Mouse (Mus musculus): Measurements from ENCODE around the gene Hsd17b1. TPM values are rescaled to one million over a fixed set of nuclear protein-coding genes. Genes with fewer than 3 reads are reported as not detected.

Gene Hsd17b1
- polyA plus RNA-seq, 1 experiment from 2014 or later: not detected

- DNase-seq (ENCODE audit: low spot score): no peak
- Histone ChIP-seq H3K4me3 (peak overlapping the region; percentile 6), H3K36me3 (peaks cover 9% of the 10 kb centered on the region; the same call in 1 of the 2 replicates), H3K27me3 (ENCODE audit: insufficient read depth, poor library complexity, severe bottlenecking) (no peaks in the 10 kb centered on the region), H3K27ac (peak overlapping the region; percentile 93), H3K4me1 (peaks cover 86% of the 10 kb centered on the region), H3K9me3 (no peaks in the 10 kb centered on the region)
- 53% methylated on average over 14 of the region's 14 CpGs for WGBS
These were observed 15.1 kb upstream of the Hsd17b1 start for GRCm38 (mm10) chr11:101062971-101063675.

GRCm38 (mm10) chr11:101063676-101064327 is 14.4 kb upstream of the Hsd17b1 start:
- no peaks in the 10 kb centered on the region for H3K27me3 ChIP-seq (ENCODE audit: insufficient read depth, poor library complexity, severe bottlenecking)
- H3K4me3 ChIP-seq: peak overlapping the region; percentile 6
- H3K9me3 ChIP-seq: no peaks in the 10 kb centered on the region
- peak; percentile 94 for DNase-seq (ENCODE audit: low spot score)
- WGBS: 8% methylated on average over 12 of the region's 12 CpGs
- H3K36me3 ChIP-seq: peaks cover 9% of the 10 kb centered on the region; the same call in 1 of the 2 replicates
- H3K4me1 ChIP-seq: peaks cover 79% of the 10 kb centered on the region
- peak overlapping the region; percentile 93 for H3K27ac ChIP-seq

GRCm38 (mm10) chr11:101064462-101064861 is 13.7 kb upstream of the Hsd17b1 start:
- peak overlapping the region; percentile 6; the same call in 1 of the 2 replicates for H3K4me3 ChIP-seq
- 61% methylated on average over 4 of the region's 4 CpGs for WGBS
- DNase-seq (ENCODE audit: low spot score): no peak
- no peaks in the 10 kb centered on the region for H3K27me3 ChIP-seq (ENCODE audit: insufficient read depth, poor library complexity, severe bottlenecking)
- no peaks in the 10 kb centered on the region for H3K9me3 ChIP-seq
- peaks cover 9% of the 10 kb centered on the region; the same call in 1 of the 2 replicates for H3K36me3 ChIP-seq
- H3K27ac ChIP-seq: peak overlapping the region; percentile 93
- peaks cover 75% of the 10 kb centered on the region for H3K4me1 ChIP-seq

- peaks cover 9% of the 10 kb centered on the region; the same call in 1 of the 2 replicates for H3K36me3 ChIP-seq
- H3K9me3 ChIP-seq: no peaks in the 10 kb centered on the region
- WGBS: 78% methylated on average over 9 of the region's 9 CpGs
- DNase-seq (ENCODE audit: low spot score): no peak
- H3K4me3 ChIP-seq: no peak overlapping the region
- peaks cover 71% of the 10 kb centered on the region for H3K4me1 ChIP-seq
- no peaks in the 10 kb centered on the region for H3K27me3 ChIP-seq (ENCODE audit: insufficient read depth, poor library complexity, severe bottlenecking)
- H3K27ac ChIP-seq: peak overlapping the region; percentile 93
These were observed 13.2 kb upstream of the Hsd17b1 start for GRCm38 (mm10) chr11:101065002-101065401.

- peaks cover 14% of the 10 kb centered on the region for H3K27me3 ChIP-seq (ENCODE audit: insufficient read depth, poor library complexity, severe bottlenecking)
- DNase-seq (ENCODE audit: low spot score): peak; percentile 92
- H3K27ac ChIP-seq: peak overlapping the region; percentile 76
- peaks cover 64% of the 10 kb centered on the region for H3K4me1 ChIP-seq
- 23% methylated on average over 18 of the region's 18 CpGs for WGBS
- H3K9me3 ChIP-seq: no peaks in the 10 kb centered on the region
- peak overlapping the region; percentile 54 for H3K4me3 ChIP-seq
- H3K36me3 ChIP-seq: peaks cover 7% of the 10 kb centered on the region; the same call in 1 of the 2 replicates
These were observed 11.4 kb upstream of the Hsd17b1 start for GRCm38 (mm10) chr11:101066549-101067412.

- Histone ChIP-seq H3K36me3 (peaks cover 3% of the 10 kb centered on the region; the same call in 1 of the 2 replicates), H3K9me3 (no peaks in the 10 kb centered on the region), H3K4me1 (peaks cover 36% of the 10 kb centered on the region), H3K4me3 (peak within 1 kb of the TSS; percentile 93), H3K27ac (peak within 1 kb of the TSS; percentile 91), H3K27me3 (ENCODE audit: insufficient read depth, poor library complexity, severe bottlenecking) (peaks cover 31% of the 10 kb centered on the region)
- WGBS: 3% methylated on average over 35 of the region's 35 CpGs
- peak; percentile 97 for DNase-seq (ENCODE audit: low spot score)
These were observed 8.6 kb upstream of the Hsd17b1 start, which contains the start of gene Naglu for GRCm38 (mm10) chr11:101069391-101070188. Naglu (plus strand) TSS chr11:101070012.

- Histone ChIP-seq H3K4me3 (peak overlapping the region; percentile 93), H3K27me3 (ENCODE audit: insufficient read depth, poor library complexity, severe bottlenecking) (peaks cover 31% of the 10 kb centered on the region), H3K36me3 (peaks cover 3% of the 10 kb centered on the region; the same call in 1 of the 2 replicates), H3K27ac (peak overlapping the region; percentile 91), H3K9me3 (no peaks in the 10 kb centered on the region), H3K4me1 (peaks cover 31% of the 10 kb centered on the region)
- 0% methylated on average over 36 of the region's 36 CpGs for whole genome bisulfite sequencing
- DNase-seq (ENCODE audit: low spot score): no peak
These were observed 8.1 kb upstream of the Hsd17b1 start for GRCm38 (mm10) chr11:101070189-101070527.

GRCm38 (mm10) chr11:101070987-101071386 is 7.2 kb upstream of the Hsd17b1 start:
- H3K36me3 ChIP-seq: peaks cover 3% of the 10 kb centered on the region; the same call in 1 of the 2 replicates
- DNase-seq (ENCODE audit: low spot score): no peak
- H3K4me3 ChIP-seq: peak overlapping the region; percentile 93

GRCm38 (mm10) chr11:101071810-101072428 is 6.3 kb upstream of the Hsd17b1 start:
- H3K9me3 ChIP-seq: no peaks in the 10 kb centered on the region
- peaks cover 43% of the 10 kb centered on the region for H3K27me3 ChIP-seq (ENCODE audit: insufficient read depth, poor library complexity, severe bottlenecking)
- H3K4me3 ChIP-seq: no peak overlapping the region
- H3K36me3 ChIP-seq: peaks cover 9% of the 10 kb centered on the region; the same call in 1 of the 2 replicates
- no peak overlapping the region for H3K27ac ChIP-seq
- WGBS: 64% methylated on average over 14 of the region's 14 CpGs
- DNase-seq (ENCODE audit: low spot score): no peak
- peaks cover 17% of the 10 kb centered on the region for H3K4me1 ChIP-seq

More at GRCm38 (mm10) chr11:101070987-101071386, 7.2 kb upstream of the Hsd17b1 start:
- H3K27ac ChIP-seq: no peak overlapping the region
- no peaks in the 10 kb centered on the region for H3K9me3 ChIP-seq
- H3K27me3 ChIP-seq (ENCODE audit: insufficient read depth, poor library complexity, severe bottlenecking): peaks cover 34% of the 10 kb centered on the region
- H3K4me1 ChIP-seq: peaks cover 25% of the 10 kb centered on the region
- 67% methylated on average over 6 of the region's 6 CpGs for whole genome bisulfite sequencing

GRCm38 (mm10) chr11:101079746-101080145 is 1.5 kb downstream of the Hsd17b1 start:
- DNase-seq (ENCODE audit: low spot score): no peak
- peaks cover 60% of the 10 kb centered on the region for H3K27me3 ChIP-seq (ENCODE audit: insufficient read depth, poor library complexity, severe bottlenecking)

GRCm38 (mm10) chr11:101080421-101080820 is 2.2 kb downstream of the Hsd17b1 start:
- Histone ChIP-seq H3K36me3 (peaks cover 14% of the 10 kb centered on the region), H3K4me3 (no peak overlapping the region), H3K4me1 (peaks cover 44% of the 10 kb centered on the region), H3K27me3 (ENCODE audit: insufficient read depth, poor library complexity, severe bottlenecking) (peaks cover 60% of the 10 kb centered on the region), H3K27ac (no peak overlapping the region), H3K9me3 (no peaks in the 10 kb centered on the region)
- 68% methylated on average over 5 of the region's 5 CpGs for WGBS
- DNase-seq (ENCODE audit: low spot score): no peak

More at GRCm38 (mm10) chr11:101079746-101080145, 1.5 kb downstream of the Hsd17b1 start:
- H3K4me1 ChIP-seq: peaks cover 39% of the 10 kb centered on the region
- peak overlapping the region; percentile 25 for H3K4me3 ChIP-seq
- H3K9me3 ChIP-seq: no peaks in the 10 kb centered on the region
- H3K27ac ChIP-seq: no peak overlapping the region
- 2% methylated on average over 27 of the region's 27 CpGs for WGBS
- peaks cover 8% of the 10 kb centered on the region for H3K36me3 ChIP-seq
